Mouse (Mus musculus) adrenal gland, postnatal 25 days (tissue): ENCODE results near the gene Cpne5. TPM values are rescaled to one million over a fixed set of nuclear protein-coding genes. Genes with fewer than 3 reads are reported as not detected.
"Not testable (repeated sequence)": the region's sequence is repeated elsewhere in the genome, so short reads cannot be mapped to it uniquely, and the experiment has no call there.

Experiments
- DNase-seq: peaks from one replicate; pipeline ENCODE4 v3.0.0; 2021; ENCODE audit warnings: mixed read lengths
- total RNA-seq: library from RNA; stranded (reverse); gene quantifications from 2 replicates; pipeline ENCODE4 v1.2.3, GENCODE M21; 2021

Gene Cpne5
- total RNA-seq, 1 experiment from 2014 or later, result 0.52 TPM

GRCm38 (mm10) chr17:29257001-29257511 lies 19.1 kb upstream of the Cpne5 start:
- DNase-seq, result no peak

DNA sequence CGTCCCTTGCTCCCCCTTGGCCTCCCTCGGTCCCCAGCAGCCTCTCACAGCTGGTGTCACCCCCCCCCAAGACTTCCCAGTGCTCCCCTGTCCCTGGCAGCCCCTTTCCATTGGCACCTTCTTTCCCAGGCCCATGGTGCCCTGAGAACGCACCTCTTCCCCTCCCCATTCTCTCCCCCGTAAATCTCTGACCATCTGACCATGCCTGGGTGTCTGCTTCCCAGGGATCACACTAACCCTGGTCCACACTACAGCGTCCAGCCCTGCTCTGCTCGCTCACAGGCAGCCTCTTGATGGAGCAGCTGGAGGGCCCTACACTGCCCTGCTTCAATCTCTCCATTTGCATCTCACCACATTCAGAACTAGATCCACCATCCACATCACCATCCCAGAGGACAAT lies 18.5 kb upstream of the Cpne5 start:
- no peak for DNase-seq

DNA sequence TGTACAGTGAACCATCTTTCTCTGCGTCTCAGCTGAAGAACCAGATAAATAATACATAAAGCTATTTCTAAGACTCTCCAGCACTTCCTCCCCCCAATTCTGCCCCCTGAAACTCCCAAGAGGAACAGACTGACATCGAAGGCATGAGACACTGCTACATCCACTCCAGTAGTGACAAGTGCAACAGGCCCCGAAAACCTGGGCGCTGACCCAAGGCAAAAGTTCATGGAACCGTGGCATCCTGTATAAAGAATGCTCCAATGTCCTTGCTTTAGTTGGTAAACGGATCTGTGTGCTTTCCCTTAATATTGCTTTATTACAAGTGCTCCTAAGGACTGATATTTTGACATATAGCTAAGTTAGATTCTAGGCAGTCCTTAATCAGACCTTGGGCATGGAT lies 16.8 kb upstream of the Cpne5 start:
- peak; percentile 44 for DNase-seq

GRCm38 (mm10) chr17:29253684-29254083 lies 15.7 kb upstream of the Cpne5 start:
- DNase-seq, result no peak

- no peak for DNase-seq
These were observed 15.3 kb upstream of the Cpne5 start for GRCm38 (mm10) chr17:29253236-29253635.

GRCm38 (mm10) chr17:29251608-29252390 lies 13.8 kb upstream of the Cpne5 start:
- peak; percentile 92 for DNase-seq

DNA sequence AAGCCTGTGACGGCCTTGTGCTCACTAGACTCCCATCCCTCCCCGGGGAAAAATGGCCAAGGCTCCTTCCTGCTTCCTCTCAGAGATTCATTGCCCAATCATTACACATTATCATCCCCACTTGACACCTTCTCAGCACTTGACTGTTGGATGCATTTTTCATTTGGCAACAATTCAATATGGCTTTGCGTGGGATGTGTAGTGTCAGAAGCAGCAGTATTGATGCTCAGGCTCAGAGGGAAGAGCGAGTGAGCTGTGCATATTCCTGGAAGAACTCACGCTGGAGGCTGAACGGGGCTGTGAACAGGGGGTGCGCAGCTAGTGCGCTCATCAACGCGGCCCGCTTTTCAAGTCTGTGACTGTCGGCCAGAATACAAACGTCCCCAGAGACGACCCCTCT lies 13.0 kb upstream of the Cpne5 start:
- DNase-seq, result not testable (repeated sequence)

DNA sequence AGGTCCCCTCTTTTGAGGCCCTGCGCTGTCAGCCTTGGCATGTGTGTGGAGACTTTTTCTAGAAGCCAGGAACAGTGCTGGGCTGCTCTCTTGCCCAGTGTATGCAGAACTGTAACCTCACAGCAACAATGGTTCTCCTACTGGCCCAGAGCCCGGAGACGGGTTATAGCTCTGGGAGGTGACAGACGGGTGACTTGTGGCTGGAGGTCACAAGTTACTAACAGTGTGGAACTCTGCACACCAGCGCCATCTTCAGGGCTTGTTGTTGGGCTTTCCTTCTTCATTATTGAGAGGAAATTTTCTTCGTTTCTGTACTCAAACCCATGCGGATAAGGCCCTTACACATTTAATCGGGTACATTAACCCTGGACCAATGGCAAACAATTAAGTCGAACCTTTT lies 11.5 kb upstream of the Cpne5 start:
- peak; percentile 78 for DNase-seq

DNA sequence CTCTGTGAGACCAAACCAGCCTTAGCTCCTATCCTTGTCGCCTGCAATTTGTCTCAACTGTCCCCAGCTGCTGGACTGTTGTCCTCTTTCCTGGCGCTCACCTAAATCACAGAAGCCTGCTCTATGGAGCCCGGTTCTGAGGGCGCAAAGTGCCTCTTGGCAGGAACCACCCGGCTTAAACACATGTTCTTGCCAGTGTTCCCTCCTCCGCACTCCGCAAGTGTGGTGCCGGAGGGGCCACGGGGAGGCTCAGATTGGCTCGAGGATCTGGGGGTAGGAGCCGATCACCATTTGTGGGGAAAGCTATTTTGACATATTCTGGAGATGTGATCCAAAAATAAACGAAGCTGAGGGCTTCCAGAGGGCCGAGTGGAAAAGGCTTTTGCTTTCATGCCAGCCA lies 9.9 kb upstream of the Cpne5 start:
- DNase-seq, result no peak

DNA sequence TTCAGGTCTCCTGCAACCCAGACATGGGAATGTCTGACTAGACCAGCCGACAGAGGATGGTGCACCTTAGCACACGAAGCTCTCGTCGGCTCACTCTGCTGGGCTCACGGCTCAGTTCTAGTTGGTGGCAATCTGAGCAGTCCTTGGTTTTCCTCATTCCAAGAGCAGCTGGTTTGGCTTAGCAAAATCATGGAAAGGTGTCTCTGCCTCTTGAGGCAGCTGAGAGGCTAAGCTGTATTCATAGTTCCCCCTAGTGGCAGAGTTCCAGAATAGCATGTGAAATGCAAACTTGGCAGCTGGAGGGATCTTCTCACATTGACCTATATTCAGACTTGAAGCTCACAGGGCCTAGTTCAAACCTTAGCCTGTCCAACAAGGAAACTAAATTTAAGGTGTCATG lies 8.6 kb upstream of the Cpne5 start:
- no peak for DNase-seq

DNA sequence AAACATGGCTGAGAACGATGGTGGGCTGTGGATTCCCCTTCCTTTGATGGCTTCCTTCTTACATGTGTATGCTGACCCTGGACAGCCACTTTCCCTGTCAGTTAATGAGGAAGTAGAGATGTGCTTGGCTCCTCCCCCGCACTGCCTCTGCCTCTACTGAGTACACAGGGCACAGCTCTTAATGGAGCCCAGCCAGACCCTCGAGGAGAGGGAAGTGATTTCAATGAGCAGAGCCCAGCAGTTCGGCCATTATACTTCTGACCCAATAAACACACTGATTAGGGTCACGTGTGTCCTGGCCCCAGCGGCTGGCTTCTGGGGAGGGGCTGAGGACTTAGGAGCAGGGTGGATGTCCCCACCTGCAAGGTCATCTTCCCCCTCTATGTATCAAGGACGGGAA lies 7.8 kb upstream of the Cpne5 start:
- no peak for DNase-seq

GRCm38 (mm10) chr17:29244912-29245311 lies 6.9 kb upstream of the Cpne5 start:
- no peak for DNase-seq

GRCm38 (mm10) chr17:29238421-29238945 lies 516 bp upstream of the Cpne5 start:
- no peak for DNase-seq

DNA sequence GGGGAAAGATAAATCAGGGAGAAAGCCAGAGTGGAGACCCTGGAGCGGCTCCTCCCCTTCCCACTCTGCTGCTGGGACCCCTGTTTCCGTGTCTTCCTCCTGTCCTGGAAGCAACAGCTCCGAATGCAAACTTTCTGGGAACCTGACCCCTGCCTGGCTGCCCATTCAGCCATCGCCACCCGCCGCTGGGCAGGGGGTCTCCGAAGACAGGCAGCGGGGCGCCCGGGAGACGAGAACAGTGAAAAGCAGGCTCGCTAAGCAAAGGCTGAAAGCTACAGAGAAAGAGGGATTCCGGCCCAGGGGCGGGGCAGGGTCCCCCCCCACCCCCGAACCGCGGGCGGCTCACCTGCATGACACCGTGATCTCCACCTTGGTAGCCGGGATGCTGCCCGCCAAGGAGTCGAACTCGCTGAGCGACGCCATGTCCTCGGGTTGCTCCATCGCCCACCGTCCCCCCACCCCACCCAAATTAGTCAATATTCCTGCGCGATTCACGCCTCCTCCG lies 648 bp downstream of the Cpne5 start:
- no peak for DNase-seq

GRCm38 (mm10) chr17:29236111-29236510 lies 1.9 kb downstream of the Cpne5 start:
- no peak for DNase-seq

GRCm38 (mm10) chr17:29231109-29231508 lies 6.9 kb downstream of the Cpne5 start:
- DNase-seq, result no peak

GRCm38 (mm10) chr17:29220631-29221030 lies 17.3 kb downstream of the Cpne5 start:
- DNase-seq, result no peak

GRCm38 (mm10) chr17:29218017-29218416 lies 19.9 kb downstream of the Cpne5 start:
- DNase-seq, result no peak

DNA sequence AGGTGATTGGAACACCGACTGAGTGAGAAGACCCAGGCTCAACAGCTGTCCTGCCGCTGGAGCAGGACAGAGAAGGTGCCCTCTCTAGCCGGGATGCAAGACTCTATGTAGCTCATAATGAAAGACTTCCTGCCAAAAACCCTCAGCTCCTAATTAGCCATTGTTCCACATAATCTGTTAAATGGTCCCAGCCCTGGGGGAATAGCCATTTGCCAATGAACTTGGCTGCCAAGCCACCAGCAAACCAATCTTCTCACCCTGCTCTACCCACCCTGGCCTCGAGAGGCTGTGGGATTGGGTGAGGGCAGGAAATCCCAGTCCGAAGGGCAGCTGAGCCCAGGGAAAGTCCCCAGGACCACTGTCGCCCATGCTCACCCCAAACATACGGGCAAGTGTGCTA lies 21.9 kb downstream of the Cpne5 start:
- DNase-seq, result no peak

GRCm38 (mm10) chr17:29214655-29215054 lies 23.3 kb downstream of the Cpne5 start:
- DNase-seq, result no peak

DNA sequence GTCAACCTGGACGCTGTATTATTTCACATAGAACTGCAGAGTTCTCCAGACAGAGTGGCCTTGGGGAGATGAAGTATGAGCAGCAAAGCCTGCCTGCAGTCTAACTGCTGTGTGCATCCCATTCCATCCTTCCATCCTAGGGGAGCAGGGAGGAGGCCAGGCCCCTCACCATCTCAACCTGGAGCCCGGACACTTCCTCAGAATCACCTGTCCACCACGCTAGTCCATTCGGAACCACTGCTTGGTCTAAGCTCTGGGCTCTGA lies 23.8 kb downstream of the Cpne5 start:
- no peak for DNase-seq

DNA sequence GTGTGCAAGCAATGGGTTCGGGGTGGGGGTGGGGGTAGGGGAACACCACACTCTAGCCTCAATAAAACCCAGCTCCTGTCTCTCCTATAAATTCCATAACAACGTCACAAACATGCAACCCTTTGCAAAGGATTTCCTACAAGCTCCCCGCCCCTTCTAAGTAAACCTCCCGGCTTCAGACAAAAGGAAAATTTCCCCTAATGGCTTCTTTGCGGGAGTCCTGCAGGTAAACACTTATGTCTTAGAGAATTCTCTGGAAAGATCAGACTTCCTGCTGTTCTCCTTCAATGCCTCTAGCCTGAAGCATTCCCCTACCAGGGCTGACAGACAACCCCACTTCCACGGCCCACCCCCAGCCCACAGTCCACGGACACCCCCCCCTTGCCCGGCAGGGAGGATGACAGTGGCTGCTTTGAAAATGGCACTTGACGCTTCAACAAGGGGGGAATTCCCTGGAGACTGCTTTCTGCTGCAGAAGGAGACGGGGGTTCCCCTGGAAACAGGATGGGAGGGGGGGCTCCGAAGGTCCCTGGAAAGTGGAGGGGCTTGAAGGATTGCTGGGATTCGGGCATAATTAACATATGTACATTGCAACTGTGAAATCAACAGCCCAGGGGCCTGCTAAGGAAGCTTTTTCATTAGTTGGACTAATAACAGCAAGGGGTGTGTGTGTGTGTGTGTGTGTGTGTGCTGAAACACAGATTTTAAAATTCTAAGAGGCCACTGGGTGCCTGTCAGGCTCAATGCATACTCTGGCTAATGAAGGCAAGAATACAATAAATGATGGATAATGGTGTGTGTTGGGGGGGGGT lies 24.4 kb downstream of the Cpne5 start:
- no peak for DNase-seq

- DNase-seq, result no peak
These were observed 26.1 kb downstream of the Cpne5 start for GRCm38 (mm10) chr17:29211836-29212235.
